Mouse (Mus musculus) intestine, postnatal 0 days (tissue): ENCODE results near the gene Ncor2. TPM values are rescaled to one million over a fixed set of nuclear protein-coding genes. Genes with fewer than 3 reads are reported as not detected.

Experiments
- ATAC-seq: fragments of 200-750 bp; cut with Nextera tagmentation; 2 replicates; pipeline ENCODE4 v1.8.0; 2017; ENCODE audit warnings: mild to moderate bottlenecking, moderate TSS enrichment, moderate library complexity
- H3K27ac ChIP-seq: fragments of 300-500 bp; sonication (generic); 2 replicates; pipeline ENCODE4 v1.5.1; 2014; ENCODE audit warnings: mild to moderate bottlenecking, low read depth, low read length, moderate library complexity
- H3K27me3 ChIP-seq: fragments of 300-500 bp; sonication (generic); replicated peaks from 2 replicates; pipeline ENCODE4 v1.6.1; 2014; ENCODE audit warnings: low read length, mixed read lengths; ENCODE audit not compliant: control insufficient read depth, insufficient read depth
- H3K36me3 ChIP-seq: fragments of 300-500 bp; sonication (generic); 2 replicates; pipeline ENCODE4 v1.6.1; 2014; ENCODE audit warnings: mild to moderate bottlenecking, moderate library complexity; ENCODE audit not compliant: control insufficient read depth, insufficient read depth
- H3K4me1 ChIP-seq: fragments of 300-500 bp; sonication (generic); replicated peaks from 2 replicates; pipeline ENCODE4 v1.6.1; 2014; ENCODE audit warnings: antibody characterized with exemption, low read length, mixed read lengths; ENCODE audit not compliant: control insufficient read depth, insufficient read depth
- H3K4me2 ChIP-seq: fragments of 300-500 bp; sonication (generic); replicated peaks from 2 replicates; pipeline ENCODE4 v1.6.1; 2014; ENCODE audit warnings: low read depth, mild to moderate bottlenecking, moderate library complexity
- H3K4me3 ChIP-seq: fragments of 300-500 bp; sonication (generic); 2 replicates; pipeline ENCODE4 v1.5.1; 2014; ENCODE audit warnings: low read depth, low read length
- H3K9ac ChIP-seq: fragments of 300-500 bp; sonication (generic); 2 replicates; pipeline ENCODE4 v1.6.1; 2014; ENCODE audit warnings: mild to moderate bottlenecking, low read depth, low read length
- H3K9me3 ChIP-seq: fragments of 300-500 bp; sonication (generic); 2 replicates; pipeline ENCODE4 v1.6.1; 2016; ENCODE audit warnings: mixed run types; ENCODE audit not compliant: control insufficient read depth
- CTCF ChIP-seq: sonication (generic); IDR thresholded peaks from 2 replicates; pipeline ENCODE4 v1.5.1; 2016; ENCODE audit warnings: low read depth, mild to moderate bottlenecking, control low read depth, antibody characterized with exemption, moderate library complexity
- WGBS: fragments of 180-500 bp; shearing (Covaris S2); extraction: QIAGEN DNeasy Blood & Tissue Kit; methylation state at CpG from one replicate; pipeline ENCODE4 v1.1.7; 2014; 5-methylcytosine and 5-hydroxymethylcytosine counted together
- polyA plus RNA-seq: library from polyadenylated mRNA; unstranded; fragments of >200 nt; fragmentation: Nextera tagmentation; extraction: Ambion mirVana; gene quantifications from 2 replicates; pipeline ENCODE4 v1.2.1, GENCODE M21; 2015

Gene Ncor2
- polyA plus RNA-seq, 1 experiment from 2014 or later, result 7.1 TPM

DNA sequence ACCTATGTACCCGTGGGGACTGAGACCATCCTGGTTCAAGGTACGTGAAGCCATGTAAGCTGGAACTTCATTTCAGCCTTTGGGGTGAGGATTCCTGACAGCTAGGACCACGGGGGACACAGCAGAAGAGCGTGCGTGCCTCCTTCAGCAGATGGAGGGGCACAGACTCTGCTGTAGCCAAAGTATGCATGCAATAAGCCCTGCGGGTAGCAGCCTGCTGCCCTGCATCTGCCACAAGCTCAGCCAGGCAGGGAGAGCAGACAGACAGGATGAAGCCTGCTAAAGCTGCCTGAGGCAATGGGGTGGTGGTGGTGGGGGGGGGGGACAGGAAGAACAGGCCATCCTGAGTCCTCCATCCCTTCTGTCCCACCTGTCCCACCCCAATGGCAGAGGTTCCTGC lies 135.6 kb downstream of the Ncor2 start:
- WGBS, result 89% methylated on average over 6 of the region's 6 CpGs
- TF ChIP-seq CTCF, result no peak
- Histone ChIP-seq H3K4me1 (no peaks in the 10 kb centered on the region), H3K27ac (no peak overlapping the region), H3K9ac (no peak overlapping the region), H3K36me3 (peaks cover 69% of the 10 kb centered on the region), H3K27me3 (no peaks in the 10 kb centered on the region), H3K4me2 (no peak overlapping the region), H3K4me3 (no peak overlapping the region), H3K9me3 (no peaks in the 10 kb centered on the region)
- no peak for ATAC-seq

DNA sequence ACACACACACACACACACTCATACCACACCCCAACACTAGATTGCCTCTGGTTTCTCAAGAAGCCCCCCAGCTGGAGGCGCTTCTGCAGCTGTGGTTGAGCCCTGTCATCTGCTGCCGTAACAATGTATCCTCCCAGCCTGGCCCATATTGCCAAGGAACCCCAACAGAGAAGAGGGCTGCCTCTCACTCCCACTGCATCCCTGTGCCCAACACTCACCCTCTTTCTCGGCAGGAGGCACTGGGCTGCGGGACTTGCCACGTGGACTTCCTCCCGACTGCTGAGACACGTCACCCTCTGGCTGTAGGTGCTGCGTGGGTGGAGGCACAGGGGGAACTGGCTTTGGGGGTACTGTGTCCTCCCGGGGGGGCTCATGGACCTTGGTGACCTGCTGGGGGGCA lies 137.4 kb downstream of the Ncor2 start:
- no peak for ATAC-seq
- Histone ChIP-seq H3K4me1 (no peaks in the 10 kb centered on the region), H3K4me2 (no peak overlapping the region), H3K27ac (no peak overlapping the region), H3K4me3 (no peak overlapping the region), H3K27me3 (no peaks in the 10 kb centered on the region), H3K9me3 (no peaks in the 10 kb centered on the region), H3K36me3 (peaks cover 68% of the 10 kb centered on the region), H3K9ac (no peak overlapping the region)
- TF ChIP-seq CTCF, result no peak
- 83% methylated on average over 9 of the region's 9 CpGs for WGBS

DNA sequence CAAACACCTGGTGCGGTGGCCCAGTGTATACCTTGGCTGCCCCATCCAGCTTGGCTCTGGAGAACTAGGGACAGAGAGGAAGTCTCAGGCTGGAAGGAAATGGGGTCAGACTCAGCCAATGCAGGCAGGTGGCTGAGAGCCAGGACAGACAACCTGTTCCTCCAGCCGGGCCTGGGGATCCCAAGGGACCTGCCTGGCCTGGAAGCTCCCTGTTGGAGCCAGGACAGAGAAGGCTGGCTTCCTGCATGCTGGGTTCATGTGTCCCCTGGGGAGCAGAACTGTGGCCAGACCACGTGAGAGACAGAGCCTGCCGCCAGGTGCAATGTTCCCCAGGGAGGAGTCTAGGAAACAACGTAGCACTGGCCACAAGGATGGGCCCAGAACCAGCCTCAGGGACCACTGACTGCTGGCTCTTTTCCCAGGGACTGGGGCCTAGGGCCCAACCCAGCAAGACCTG lies 138.9 kb downstream of the Ncor2 start:
- no peak overlapping the region for H3K4me2 ChIP-seq
- H3K9ac ChIP-seq, result no peak overlapping the region
- no peaks in the 10 kb centered on the region for H3K4me1 ChIP-seq
- H3K36me3 ChIP-seq, result peaks cover 72% of the 10 kb centered on the region
- no peaks in the 10 kb centered on the region for H3K27me3 ChIP-seq
- no peak overlapping the region for H3K4me3 ChIP-seq
- TF ChIP-seq CTCF, result no peak
- no peaks in the 10 kb centered on the region for H3K9me3 ChIP-seq
- H3K27ac ChIP-seq, result 0 out of 2 replicates have a peak overlapping the region, but pooled peaks have one; percentile 7
- ATAC-seq, result no peak
- WGBS, result 56% methylated on average over 5 of the region's 5 CpGs

DNA sequence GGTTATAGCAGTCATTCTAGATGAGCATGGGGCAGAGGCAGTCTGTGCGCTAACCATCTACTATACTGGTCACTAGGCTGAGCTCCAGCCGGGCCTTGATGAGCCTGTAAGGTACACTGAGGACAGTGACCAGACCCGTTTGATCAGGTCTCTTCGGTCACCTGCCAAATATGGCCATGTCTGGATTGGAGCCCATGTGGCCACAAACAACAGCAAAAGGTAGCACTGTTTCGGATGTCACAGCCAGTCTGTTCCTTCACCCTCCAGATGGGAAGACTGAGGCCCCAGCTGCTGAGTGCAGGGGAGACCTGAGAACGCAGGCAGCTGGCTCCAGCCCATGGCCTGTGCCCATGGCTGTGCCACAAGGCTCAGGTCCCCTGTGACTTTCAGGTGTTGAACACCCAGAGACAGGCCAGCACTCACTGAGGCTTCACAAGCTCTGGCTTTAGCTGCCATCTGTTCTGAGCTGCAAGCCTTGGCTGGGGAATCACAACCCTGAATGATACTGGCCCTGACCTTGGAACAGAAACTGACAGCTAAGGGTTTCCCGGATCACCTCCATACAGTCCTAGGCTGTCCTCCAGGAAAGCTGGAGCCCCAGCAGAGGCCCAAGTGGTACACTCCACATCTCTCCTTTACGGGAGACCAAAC lies 139.5 kb downstream of the Ncor2 start:
- H3K9ac ChIP-seq, result no peak overlapping the region
- TF ChIP-seq CTCF, result no peak
- no peak overlapping the region for H3K27ac ChIP-seq
- peaks cover 77% of the 10 kb centered on the region for H3K36me3 ChIP-seq
- H3K4me3 ChIP-seq, result no peak overlapping the region
- no peaks in the 10 kb centered on the region for H3K27me3 ChIP-seq
- 91% methylated on average over 8 of the region's 8 CpGs for WGBS
- H3K4me1 ChIP-seq, result no peaks in the 10 kb centered on the region
- H3K4me2 ChIP-seq, result no peak overlapping the region
- ATAC-seq, result no peak
- H3K9me3 ChIP-seq, result no peaks in the 10 kb centered on the region

DNA sequence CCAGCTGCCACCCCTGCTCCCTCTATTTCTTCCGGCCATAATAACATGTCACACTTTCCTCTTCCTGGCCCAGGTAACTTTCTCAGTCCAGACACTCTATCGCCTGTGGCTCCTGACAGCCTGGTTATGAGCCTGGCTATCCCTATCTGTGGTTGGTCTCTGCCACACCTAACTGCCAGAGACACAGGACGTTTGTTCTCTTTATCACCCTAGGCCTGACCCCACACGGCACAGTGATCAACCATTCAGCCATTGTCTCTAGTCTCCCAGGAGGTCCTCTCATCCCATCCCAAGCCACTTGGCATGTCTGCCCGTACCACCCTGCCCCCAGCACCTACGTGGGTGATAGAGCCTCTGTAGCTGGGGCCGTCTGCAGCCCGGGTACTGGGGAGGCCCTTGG lies 142.5 kb downstream of the Ncor2 start:
- WGBS, result 81% methylated on average over 8 of the region's 8 CpGs
- Histone ChIP-seq H3K4me3 (no peak overlapping the region), H3K36me3 (peaks cover 84% of the 10 kb centered on the region), H3K9me3 (no peaks in the 10 kb centered on the region), H3K4me1 (no peaks in the 10 kb centered on the region), H3K27ac (no peak overlapping the region), H3K4me2 (no peak overlapping the region), H3K27me3 (no peaks in the 10 kb centered on the region), H3K9ac (no peak overlapping the region)
- no peak for TF ChIP-seq CTCF
- ATAC-seq, result no peak

DNA sequence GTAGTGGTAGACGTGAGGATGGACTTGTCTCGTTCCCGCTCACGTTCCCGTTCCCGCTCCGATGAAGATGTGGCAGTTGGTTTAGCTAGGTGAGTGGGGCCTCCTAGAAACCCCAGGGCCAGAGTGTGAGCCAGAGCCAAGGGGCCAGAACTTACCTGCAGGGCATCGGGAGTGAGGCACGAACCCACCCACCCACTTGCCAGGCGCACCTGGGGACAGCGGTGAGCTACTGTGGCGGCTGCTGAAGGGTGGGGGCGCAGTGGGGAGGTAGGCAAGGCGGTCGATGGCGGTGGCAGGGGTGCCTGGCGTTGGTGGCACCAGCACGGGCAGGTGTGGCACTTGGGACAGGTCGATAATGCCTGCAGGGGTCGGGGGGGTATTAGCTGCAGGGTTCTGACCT lies 150.1 kb downstream of the Ncor2 start:
- Histone ChIP-seq H3K4me1 (no peaks in the 10 kb centered on the region), H3K4me3 (no peak overlapping the region), H3K4me2 (no peak overlapping the region), H3K36me3 (peaks cover 90% of the 10 kb centered on the region), H3K27ac (no peak overlapping the region), H3K9ac (no peak overlapping the region), H3K9me3 (no peaks in the 10 kb centered on the region), H3K27me3 (no peaks in the 10 kb centered on the region)
- no peak for ATAC-seq
- 98% methylated on average over 20 of the region's 20 CpGs for WGBS
- TF ChIP-seq CTCF, result no peak
